Mouse (Mus musculus) lung, embryonic 14.5 days (tissue): ENCODE measurements around the gene Nudt8. TPM values are rescaled to one million over a fixed set of nuclear protein-coding genes. Genes with fewer than 3 reads are reported as not detected.

Experiments
- ATAC-seq: fragments of 200-750 bp; cut with Nextera tagmentation; 2 replicates; pipeline ENCODE4 v1.8.0; 2017; ENCODE audit warnings: mild to moderate bottlenecking, moderate TSS enrichment, moderate library complexity; ENCODE audit not compliant: insufficient read depth
- DNase-seq: peaks from one replicate; pipeline ENCODE4 v3.0.0-alpha.2; 2015
- H3K27ac ChIP-seq: fragments of 300-500 bp; sonication (generic); 2 replicates; pipeline ENCODE4 v1.5.1; 2014; ENCODE audit warnings: low read depth, mild to moderate bottlenecking, moderate library complexity
- H3K27me3 ChIP-seq: fragments of 300-500 bp; sonication (generic); 2 replicates; pipeline ENCODE4 v1.6.1; 2014; ENCODE audit warnings: low read length, control low read depth; ENCODE audit not compliant: insufficient read depth
- H3K36me3 ChIP-seq: fragments of 300-500 bp; sonication (generic); 2 replicates; pipeline ENCODE4 v1.6.1; 2014; ENCODE audit warnings: control low read depth; ENCODE audit not compliant: insufficient read depth
- H3K4me1 ChIP-seq: fragments of 300-500 bp; sonication (generic); 2 replicates; pipeline ENCODE4 v1.6.1; 2014; ENCODE audit warnings: antibody characterized with exemption, control low read depth; ENCODE audit not compliant: insufficient read depth
- H3K4me2 ChIP-seq: fragments of 300-500 bp; sonication (generic); 2 replicates; pipeline ENCODE4 v1.6.1; 2014; ENCODE audit warnings: mild to moderate bottlenecking
- H3K4me3 ChIP-seq: fragments of 300-500 bp; sonication (generic); 2 replicates; pipeline ENCODE4 v1.5.1; 2014; ENCODE audit warnings: low read depth, low read length
- H3K9ac ChIP-seq: fragments of 300-500 bp; sonication (generic); 2 replicates; pipeline ENCODE4 v1.6.1; 2014
- H3K9me3 ChIP-seq: fragments of 300-500 bp; sonication (generic); 2 replicates; pipeline ENCODE4 v1.6.1; 2016; ENCODE audit warnings: low read depth, low read length, control low read depth
- CTCF ChIP-seq: IDR thresholded peaks from 2 replicates; pipeline ENCODE4 v1.5.1; 2016; ENCODE audit warnings: antibody characterized with exemption, low read depth
- WGBS: fragments of 180-500 bp; shearing (Covaris S2); extraction: QIAGEN DNeasy Blood & Tissue Kit; methylation state at CpG from one replicate; pipeline ENCODE4 v1.1.7; 2014; 5-methylcytosine and 5-hydroxymethylcytosine counted together
- polyA plus RNA-seq: library from polyadenylated mRNA; unstranded; fragments of >200 nt; fragmentation: Nextera tagmentation; extraction: Ambion mirVana; gene quantifications from 2 replicates; pipeline ENCODE4 v1.2.1, GENCODE M21; 2014

Nudt8 gene
- polyA plus RNA-seq, 1 experiment from 2014 or later: 24.4 TPM

GRCm38 (mm10) chr19:4003641-4004040 lies 3.3 kb downstream of the Nudt8 start:
- Histone ChIP-seq H3K4me3 (no peak overlapping the region), H3K4me1 (peaks cover 5% of the 10 kb centered on the region; the same call in 1 of the 2 replicates), H3K9me3 (no peaks in the 10 kb centered on the region), H3K4me2 (no peak overlapping the region), H3K9ac (no peak overlapping the region), H3K36me3 (peaks cover 34% of the 10 kb centered on the region), H3K27ac (no peak overlapping the region), H3K27me3 (no peaks in the 10 kb centered on the region)
- no peak for DNase-seq
- 73% methylated on average over 12 of the region's 12 CpGs for WGBS
- ATAC-seq: no peak
- TF ChIP-seq CTCF: no peak

DNA sequence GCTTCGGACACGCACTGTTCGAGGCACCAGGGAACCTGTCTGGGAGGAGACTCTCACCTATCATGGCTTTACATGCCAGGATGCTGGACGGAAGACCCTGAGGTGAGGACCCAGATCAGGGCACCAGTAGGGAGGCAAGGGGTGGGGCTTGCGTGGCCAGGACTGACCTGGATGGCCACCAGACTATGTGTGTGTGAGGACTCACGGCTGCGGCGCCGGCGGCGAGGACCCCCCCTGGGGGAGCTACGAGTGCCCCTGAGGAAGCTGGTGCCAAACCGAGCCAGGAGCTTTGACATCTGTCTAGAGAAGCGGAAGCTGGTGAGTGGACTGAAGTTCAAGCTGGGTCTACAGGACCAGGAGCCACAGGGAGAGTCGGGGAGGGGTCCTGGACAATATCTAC lies 4.0 kb downstream of the Nudt8 start:
- no peak for ATAC-seq
- TF ChIP-seq CTCF: no peak
- 81% methylated on average over 15 of the region's 15 CpGs for WGBS
- no peaks in the 10 kb centered on the region for H3K27me3 ChIP-seq
- no peak overlapping the region for H3K4me3 ChIP-seq
- H3K9me3 ChIP-seq: no peaks in the 10 kb centered on the region
- peaks cover 40% of the 10 kb centered on the region for H3K36me3 ChIP-seq
- no peak overlapping the region for H3K4me2 ChIP-seq
- DNase-seq: no peak
- H3K9ac ChIP-seq: no peak overlapping the region
- H3K27ac ChIP-seq: no peak overlapping the region
- H3K4me1 ChIP-seq: peaks cover 5% of the 10 kb centered on the region; the same call in 1 of the 2 replicates

GRCm38 (mm10) chr19:4005091-4005490 lies 4.7 kb downstream of the Nudt8 start:
- no peak for DNase-seq
- ATAC-seq: no peak
- H3K4me1 ChIP-seq: peaks cover 5% of the 10 kb centered on the region; the same call in 1 of the 2 replicates
- H3K4me2 ChIP-seq: no peak overlapping the region
- no peak overlapping the region for H3K27ac ChIP-seq
- peaks cover 48% of the 10 kb centered on the region for H3K36me3 ChIP-seq
- no peak overlapping the region for H3K9ac ChIP-seq
- WGBS: 82% methylated on average over 9 of the region's 9 CpGs
- no peaks in the 10 kb centered on the region for H3K27me3 ChIP-seq
- no peak for TF ChIP-seq CTCF
- no peaks in the 10 kb centered on the region for H3K9me3 ChIP-seq
- no peak overlapping the region for H3K4me3 ChIP-seq

GRCm38 (mm10) chr19:4005971-4006370 lies 5.6 kb downstream of the Nudt8 start:
- TF ChIP-seq CTCF: no peak
- 91% methylated on average over 8 of the region's 8 CpGs for WGBS
- ATAC-seq: no peak

GRCm38 (mm10) chr19:4011086-4011485 lies 10.7 kb downstream of the Nudt8 start:
- peaks cover 46% of the 10 kb centered on the region for H3K36me3 ChIP-seq
- no peak overlapping the region for H3K4me3 ChIP-seq
- no peak overlapping the region; the same call in 1 of the 2 replicates for H3K4me2 ChIP-seq
- TF ChIP-seq CTCF: no peak
- H3K27me3 ChIP-seq: no peaks in the 10 kb centered on the region
- 91% methylated on average over 5 of the region's 5 CpGs for WGBS
- no peaks in the 10 kb centered on the region for H3K9me3 ChIP-seq
- ATAC-seq: no peak
- no peaks in the 10 kb centered on the region for H3K4me1 ChIP-seq
- H3K27ac ChIP-seq: no peak overlapping the region
- DNase-seq: no peak
- no peak overlapping the region for H3K9ac ChIP-seq

More at GRCm38 (mm10) chr19:4005971-4006370, 5.6 kb downstream of the Nudt8 start:
- Histone ChIP-seq H3K9ac (no peak overlapping the region), H3K4me1 (peaks cover 5% of the 10 kb centered on the region; the same call in 1 of the 2 replicates), H3K4me3 (no peak overlapping the region), H3K36me3 (peaks cover 55% of the 10 kb centered on the region), H3K9me3 (no peaks in the 10 kb centered on the region), H3K27ac (no peak overlapping the region), H3K27me3 (no peaks in the 10 kb centered on the region), H3K4me2 (no peak overlapping the region)
- DNase-seq: no peak

GRCm38 (mm10) chr19:4012432-4013022 lies 12.1 kb downstream of the Nudt8 start, which contains the start of gene Ndufv1:
TSS of gene Ndufv1 (minus strand) at chr19:4012806.
- Histone ChIP-seq H3K9me3 (no peaks in the 10 kb centered on the region), H3K9ac (peak within 1 kb of the TSS; percentile 71), H3K4me2 (peak within 1 kb of the TSS; percentile 72), H3K27me3 (no peaks in the 10 kb centered on the region), H3K27ac (peak within 1 kb of the TSS; percentile 52), H3K4me3 (peak within 1 kb of the TSS; percentile 88), H3K36me3 (peaks cover 33% of the 10 kb centered on the region), H3K4me1 (no peaks in the 10 kb centered on the region)
- TF ChIP-seq CTCF: peak; percentile 91
- WGBS: under 1% methylated on average over 45 of the region's 45 CpGs
- DNase-seq (peak; percentile 100), ATAC-seq (peak; percentile 99)

GRCm38 (mm10) chr19:4013066-4013465 lies 12.7 kb downstream of the Nudt8 start:
- Histone ChIP-seq H3K4me2 (peak overlapping the region; percentile 58), H3K9ac (peak overlapping the region; percentile 27), H3K27me3 (no peaks in the 10 kb centered on the region), H3K27ac (no peak overlapping the region), H3K9me3 (no peaks in the 10 kb centered on the region), H3K4me1 (no peaks in the 10 kb centered on the region), H3K4me3 (peak overlapping the region; percentile 88), H3K36me3 (peaks cover 27% of the 10 kb centered on the region)
- TF ChIP-seq CTCF: no peak
- ATAC-seq (no peak), DNase-seq (peak; percentile 23)
- WGBS: 8% methylated on average over 9 of the region's 9 CpGs
